Mouse (Mus musculus) embryonic facial prominence, embryonic 15.5 days (tissue): ENCODE results near the gene Rtn3. TPM values are rescaled to one million over a fixed set of nuclear protein-coding genes. Genes with fewer than 3 reads are reported as not detected.

Experiments
- ATAC-seq: fragments of 200-750 bp; cut with Nextera tagmentation; 2 replicates; pipeline ENCODE4 v1.8.0; 2017; ENCODE audit warnings: low read depth, moderate TSS enrichment; ENCODE audit not compliant: insufficient number of reproducible peaks, low FRiP score, low TSS enrichment
- H3K27ac ChIP-seq: fragments of 300-500 bp; sonication (generic); replicated peaks from 2 replicates; pipeline ENCODE4 v1.5.1; 2015; ENCODE audit warnings: mild to moderate bottlenecking, inconsistent platforms
- H3K27me3 ChIP-seq: fragments of 300-500 bp; sonication (generic); 2 replicates; pipeline ENCODE4 v1.6.1; 2015; ENCODE audit warnings: inconsistent platforms
- H3K36me3 ChIP-seq: fragments of 300-500 bp; sonication (generic); 2 replicates; pipeline ENCODE4 v1.6.1; 2015; ENCODE audit warnings: mild to moderate bottlenecking, inconsistent platforms
- H3K4me1 ChIP-seq: fragments of 300-500 bp; sonication (generic); 2 replicates; pipeline ENCODE4 v1.6.1; 2015; ENCODE audit warnings: inconsistent platforms
- H3K4me2 ChIP-seq: fragments of 300-500 bp; sonication (generic); replicated peaks from 2 replicates; pipeline ENCODE4 v1.6.1; 2015; ENCODE audit warnings: mild to moderate bottlenecking, inconsistent platforms
- H3K4me3 ChIP-seq: fragments of 300-500 bp; sonication (generic); replicated peaks from 2 replicates; pipeline ENCODE4 v1.5.1; 2015; ENCODE audit warnings: mild to moderate bottlenecking, inconsistent platforms
- H3K9ac ChIP-seq: fragments of 300-500 bp; sonication (generic); 2 replicates; pipeline ENCODE4 v1.6.1; 2015; ENCODE audit warnings: inconsistent platforms
- H3K9me3 ChIP-seq: fragments of 300-500 bp; sonication (generic); replicated peaks from 2 replicates; pipeline ENCODE4 v1.6.1; 2016; ENCODE audit warnings: inconsistent platforms
- WGBS: fragments of 180-500 bp; shearing (Covaris S2); methylation state at CpG from one replicate; pipeline ENCODE4 v1.1.7; 2015; 5-methylcytosine and 5-hydroxymethylcytosine counted together
- polyA plus RNA-seq: library from polyadenylated mRNA; unstranded; fragments of >200 nt; fragmentation: Nextera tagmentation; extraction: Ambion mirVana; gene quantifications from 2 replicates; pipeline ENCODE4 v1.2.1, GENCODE M21; 2015

The Rtn3 gene
- polyA plus RNA-seq, 1 experiment from 2014 or later = 138 TPM

GRCm38 (mm10) chr19:7484076-7484475, 995 bp upstream of the Rtn3 start:
- 54% methylated on average over 5 of the region's 5 CpGs for WGBS
- Histone ChIP-seq H3K9ac (no peak overlapping the region), H3K4me1 (peaks cover 14% of the 10 kb centered on the region), H3K27ac (peak overlapping the region; percentile 99), H3K27me3 (no peaks in the 10 kb centered on the region), H3K36me3 (no peaks in the 10 kb centered on the region), H3K4me2 (peak overlapping the region; percentile 64), H3K9me3 (no peaks in the 10 kb centered on the region), H3K4me3 (peak overlapping the region; percentile 99; the same call in 1 of the 2 replicates)
- ATAC-seq = no peak

GRCm38 (mm10) chr19:7483512-7483882, 416 bp upstream of the Rtn3 start:
- Histone ChIP-seq H3K9me3 (no peaks in the 10 kb centered on the region), H3K4me3 (peak overlapping the region; percentile 99), H3K9ac (0 out of 2 replicates have a peak overlapping the region, but pooled peaks have one; percentile 96), H3K4me1 (peaks cover 14% of the 10 kb centered on the region), H3K27ac (peak overlapping the region; percentile 99), H3K36me3 (no peaks in the 10 kb centered on the region), H3K27me3 (no peaks in the 10 kb centered on the region), H3K4me2 (peak overlapping the region; percentile 64)
- WGBS = 1% methylated on average over 6 of the region's 6 CpGs
- peak; percentile 52; the same call in 1 of the 2 replicates for ATAC-seq

GRCm38 (mm10) chr19:7482266-7482598, 849 bp downstream of the Rtn3 start:
- H3K4me1 ChIP-seq = peaks cover 14% of the 10 kb centered on the region
- 0% methylated on average over 7 of the region's 7 CpGs for WGBS
- peak overlapping the region; percentile 96 for H3K9ac ChIP-seq
- no peaks in the 10 kb centered on the region for H3K9me3 ChIP-seq
- H3K27ac ChIP-seq = peak overlapping the region; percentile 99
- no peak for ATAC-seq
- H3K4me3 ChIP-seq = peak overlapping the region; percentile 99
- H3K27me3 ChIP-seq = no peaks in the 10 kb centered on the region
- H3K4me2 ChIP-seq = peak overlapping the region; percentile 64
- no peaks in the 10 kb centered on the region for H3K36me3 ChIP-seq

- no peak for ATAC-seq
- 4% methylated on average over 12 of the region's 12 CpGs for WGBS
- Histone ChIP-seq H3K4me1 (peaks cover 14% of the 10 kb centered on the region), H3K4me2 (peak overlapping the region; percentile 64), H3K27me3 (no peaks in the 10 kb centered on the region), H3K9me3 (no peaks in the 10 kb centered on the region), H3K27ac (peak overlapping the region; percentile 99), H3K4me3 (peak overlapping the region; percentile 99), H3K36me3 (no peaks in the 10 kb centered on the region), H3K9ac (peak overlapping the region; percentile 96)
Observed at GRCm38 (mm10) chr19:7481541-7482265, 1.4 kb downstream of the Rtn3 start.

GRCm38 (mm10) chr19:7479751-7480248, 3.3 kb downstream of the Rtn3 start:
- WGBS = 96% methylated on average over 3 of the region's 3 CpGs
- H3K9ac ChIP-seq = no peak overlapping the region
- no peak overlapping the region for H3K27ac ChIP-seq
- no peak overlapping the region for H3K4me3 ChIP-seq
- H3K4me2 ChIP-seq = no peak overlapping the region
- no peaks in the 10 kb centered on the region for H3K9me3 ChIP-seq
- peaks cover 14% of the 10 kb centered on the region for H3K4me1 ChIP-seq
- no peak for ATAC-seq
- no peaks in the 10 kb centered on the region for H3K36me3 ChIP-seq
- no peaks in the 10 kb centered on the region for H3K27me3 ChIP-seq

- Histone ChIP-seq H3K4me2 (no peak overlapping the region), H3K9ac (no peak overlapping the region), H3K27me3 (no peaks in the 10 kb centered on the region), H3K4me3 (no peak overlapping the region), H3K9me3 (no peaks in the 10 kb centered on the region), H3K27ac (no peak overlapping the region), H3K4me1 (0 out of 2 replicates have a peak, but pooled peaks cover 4% of the 10 kb centered on the region), H3K36me3 (no peaks in the 10 kb centered on the region; the same call in none of the 2 replicates)
- 76% methylated on average over 2 of the region's 2 CpGs for WGBS
- no peak for ATAC-seq
Observed at GRCm38 (mm10) chr19:7470643-7471042, 12.4 kb downstream of the Rtn3 start.

- no peaks in the 10 kb centered on the region for H3K9me3 ChIP-seq
- H3K27me3 ChIP-seq = no peaks in the 10 kb centered on the region
- H3K27ac ChIP-seq = no peak overlapping the region
- no peak overlapping the region for H3K9ac ChIP-seq
- H3K36me3 ChIP-seq = no peaks in the 10 kb centered on the region; the same call in none of the 2 replicates
- no peak overlapping the region for H3K4me3 ChIP-seq
- H3K4me1 ChIP-seq = 0 out of 2 replicates have a peak, but pooled peaks cover 4% of the 10 kb centered on the region
- no peak overlapping the region for H3K4me2 ChIP-seq
- no peak for ATAC-seq
Observed at GRCm38 (mm10) chr19:7467915-7468314, 15.2 kb downstream of the Rtn3 start.

- H3K4me1 ChIP-seq = no peaks in the 10 kb centered on the region
- H3K4me2 ChIP-seq = no peak overlapping the region
Observed at GRCm38 (mm10) chr19:7459370-7459769, 23.7 kb downstream of the Rtn3 start.

GRCm38 (mm10) chr19:7458901-7459300, 24.2 kb downstream of the Rtn3 start:
- no peak for ATAC-seq

More at GRCm38 (mm10) chr19:7459370-7459769, 23.7 kb downstream of the Rtn3 start:
- no peaks in the 10 kb centered on the region for H3K9me3 ChIP-seq
- no peak overlapping the region for H3K4me3 ChIP-seq
- ATAC-seq = no peak
- H3K36me3 ChIP-seq = peaks cover 7% of the 10 kb centered on the region
- WGBS = 80% methylated on average over 2 of the region's 2 CpGs
- no peak overlapping the region for H3K9ac ChIP-seq
- H3K27me3 ChIP-seq = no peaks in the 10 kb centered on the region
- no peak overlapping the region for H3K27ac ChIP-seq

GRCm38 (mm10) chr19:7456803-7457202, 26.3 kb downstream of the Rtn3 start:
- Histone ChIP-seq H3K4me3 (no peak overlapping the region), H3K4me1 (0 out of 2 replicates have a peak, but pooled peaks cover 2% of the 10 kb centered on the region), H3K27me3 (no peaks in the 10 kb centered on the region), H3K9ac (no peak overlapping the region), H3K27ac (no peak overlapping the region), H3K4me2 (no peak overlapping the region), H3K9me3 (no peaks in the 10 kb centered on the region), H3K36me3 (peaks cover 7% of the 10 kb centered on the region)
- WGBS = 68% methylated on average over 2 of the region's 2 CpGs
- no peak for ATAC-seq

More at GRCm38 (mm10) chr19:7458901-7459300, 24.2 kb downstream of the Rtn3 start:
- Histone ChIP-seq H3K36me3 (peaks cover 7% of the 10 kb centered on the region), H3K9me3 (no peaks in the 10 kb centered on the region), H3K4me1 (no peaks in the 10 kb centered on the region), H3K27ac (no peak overlapping the region), H3K9ac (no peak overlapping the region), H3K27me3 (no peaks in the 10 kb centered on the region), H3K4me3 (no peak overlapping the region), H3K4me2 (no peak overlapping the region)

GRCm38 (mm10) chr19:7445596-7445995, 37.5 kb downstream of the Rtn3 start:
- Histone ChIP-seq H3K36me3 (no peaks in the 10 kb centered on the region), H3K4me2 (no peak overlapping the region), H3K4me3 (no peak overlapping the region), H3K9ac (no peak overlapping the region), H3K9me3 (no peaks in the 10 kb centered on the region), H3K4me1 (0 out of 2 replicates have a peak, but pooled peaks cover 4% of the 10 kb centered on the region), H3K27ac (no peak overlapping the region), H3K27me3 (no peaks in the 10 kb centered on the region)
- no peak for ATAC-seq
- 57% methylated on average over 1 of the region's 1 CpGs for WGBS
